Mouse (Mus musculus) ovary, adult 18-20 months (tissue): Measurements from ENCODE around the gene Adrm1.
A peak's percentile ranks its signal among the peaks of the same experiment; 100 is the strongest.

Source experiments
- DNase-seq: peaks from one replicate; pipeline ENCODE4 v3.0.0; 2022; ENCODE audit warnings: low spot score, mixed read lengths

The Adrm1 gene

GRCm38 (mm10) chr2:180184752-180185109 is 13.4 kb downstream of the Adrm1 start:
- DNase-seq: no peak

GRCm38 (mm10) chr2:180185686-180186085 is 14.4 kb downstream of the Adrm1 start:
- DNase-seq: no peak

- DNase-seq: no peak
These were observed 16.1 kb downstream of the Adrm1 start for GRCm38 (mm10) chr2:180187362-180187761.

- no peak for DNase-seq
These were observed 25.5 kb downstream of the Adrm1 start for GRCm38 (mm10) chr2:180196610-180197322.

GRCm38 (mm10) chr2:180197323-180198037 is 26.2 kb downstream of the Adrm1 start:
- DNase-seq: no peak

- no peak for DNase-seq
These were observed 27.5 kb downstream of the Adrm1 start for GRCm38 (mm10) chr2:180198782-180199181.

GRCm38 (mm10) chr2:180200681-180201080 is 29.4 kb downstream of the Adrm1 start:
- no peak for DNase-seq

GRCm38 (mm10) chr2:180201303-180201702 is 30.0 kb downstream of the Adrm1 start:
- DNase-seq: no peak

- DNase-seq: no peak
These were observed 31.0 kb downstream of the Adrm1 start for GRCm38 (mm10) chr2:180202263-180202662.

GRCm38 (mm10) chr2:180202805-180203204 is 31.5 kb downstream of the Adrm1 start:
- no peak for DNase-seq

- no peak for DNase-seq
These were observed 33.2 kb downstream of the Adrm1 start for GRCm38 (mm10) chr2:180204501-180204900.

GRCm38 (mm10) chr2:180205083-180205955 is 34.0 kb downstream of the Adrm1 start:
- no peak for DNase-seq

- no peak for DNase-seq
These were observed 34.6 kb downstream of the Adrm1 start for GRCm38 (mm10) chr2:180205956-180206280.

GRCm38 (mm10) chr2:180207840-180208239 is 36.6 kb downstream of the Adrm1 start:
- no peak for DNase-seq

GRCm38 (mm10) chr2:180208976-180209375 is 37.7 kb downstream of the Adrm1 start:
- no peak for DNase-seq

- no peak for DNase-seq
These were observed 41.0 kb downstream of the Adrm1 start for GRCm38 (mm10) chr2:180212255-180212654.

GRCm38 (mm10) chr2:180214352-180214978 is 43.2 kb downstream of the Adrm1 start:
- no peak for DNase-seq

- DNase-seq: no peak
These were observed 43.8 kb downstream of the Adrm1 start for GRCm38 (mm10) chr2:180215011-180215461.

GRCm38 (mm10) chr2:180215951-180216350 is 44.7 kb downstream of the Adrm1 start:
- no peak for DNase-seq

GRCm38 (mm10) chr2:180216921-180217320 is 45.6 kb downstream of the Adrm1 start:
- no peak for DNase-seq

GRCm38 (mm10) chr2:180217587-180217986 is 46.3 kb downstream of the Adrm1 start:
- DNase-seq: peak; percentile 45

- no peak for DNase-seq
These were observed 47.0 kb downstream of the Adrm1 start for GRCm38 (mm10) chr2:180218241-180218640.
